Mouse (Mus musculus) inflammation-experienced regulatory T-cells, adult 6 months (primary cell): ENCODE data around the gene Mok. TPM values are rescaled to one million over a fixed set of nuclear protein-coding genes. Genes with fewer than 3 reads are reported as not detected.

Experiments used
- ATAC-seq: one replicate; pipeline ENCODE4 v1.8.0; 2017
- polyA plus RNA-seq, 3 experiments: library from polyadenylated mRNA; unstranded; fragments of 100-300 nt; shearing (Covaris generic); gene quantifications; one replicate each; pipeline ENCODE4 v1.2.1; 2017

Mok gene
- polyA plus RNA-seq, 3 experiments from 2014 or later = 0.50 to 0.57 TPM; not detected in 1

DNA sequence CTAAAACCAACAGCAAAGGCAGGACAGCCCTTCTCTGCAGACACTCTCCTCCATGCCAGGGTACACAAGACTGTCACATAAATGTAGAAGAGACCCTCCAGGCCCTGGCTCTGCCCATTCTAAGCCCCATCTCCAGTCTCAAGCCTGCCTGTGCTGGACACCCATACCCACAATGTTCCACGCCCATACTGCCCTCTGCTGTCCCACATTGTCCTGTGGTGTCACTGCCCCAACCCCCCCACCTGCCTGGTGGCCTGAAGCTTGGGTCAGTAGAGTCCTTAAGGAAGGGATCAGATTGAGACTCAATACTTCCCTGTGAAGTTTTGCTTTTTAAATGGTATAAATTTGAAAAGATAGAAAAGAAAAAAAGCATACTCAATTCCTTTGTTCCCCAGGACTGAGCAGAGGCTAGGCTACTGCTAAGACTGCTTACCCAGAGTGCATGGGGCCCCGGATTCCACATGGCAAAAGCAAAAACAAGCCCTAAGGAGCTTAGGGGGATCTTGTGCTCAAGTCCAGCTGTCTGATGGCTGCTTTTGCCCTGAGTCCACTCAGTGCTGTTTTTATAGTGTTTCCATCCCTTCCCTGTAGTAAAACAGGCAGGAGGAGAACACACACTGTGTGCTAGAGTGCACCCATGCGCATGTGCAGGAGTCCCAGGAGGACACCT lies 34.3 kb downstream of the Mok start:
- ATAC-seq = no peak

DNA sequence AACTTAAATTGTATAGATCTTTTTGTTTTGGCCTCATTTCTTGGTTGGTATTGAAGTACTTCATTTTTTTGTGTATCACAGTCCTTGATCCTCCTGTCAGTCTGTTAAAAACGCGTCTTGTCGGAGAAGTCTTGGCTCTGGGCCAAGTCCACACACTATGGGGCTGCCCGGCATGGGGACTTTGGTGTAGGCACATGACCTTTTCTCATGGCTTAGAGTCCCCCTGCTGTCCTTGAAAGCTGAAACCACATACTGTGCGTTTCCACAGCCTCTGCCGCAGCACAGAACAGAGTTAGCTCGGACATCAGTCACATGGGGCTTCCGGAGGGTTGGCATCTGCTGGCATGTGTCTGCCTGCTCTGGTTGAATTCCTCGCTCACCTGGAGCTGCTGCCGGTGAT lies 36.5 kb downstream of the Mok start:
- no peak for ATAC-seq

DNA sequence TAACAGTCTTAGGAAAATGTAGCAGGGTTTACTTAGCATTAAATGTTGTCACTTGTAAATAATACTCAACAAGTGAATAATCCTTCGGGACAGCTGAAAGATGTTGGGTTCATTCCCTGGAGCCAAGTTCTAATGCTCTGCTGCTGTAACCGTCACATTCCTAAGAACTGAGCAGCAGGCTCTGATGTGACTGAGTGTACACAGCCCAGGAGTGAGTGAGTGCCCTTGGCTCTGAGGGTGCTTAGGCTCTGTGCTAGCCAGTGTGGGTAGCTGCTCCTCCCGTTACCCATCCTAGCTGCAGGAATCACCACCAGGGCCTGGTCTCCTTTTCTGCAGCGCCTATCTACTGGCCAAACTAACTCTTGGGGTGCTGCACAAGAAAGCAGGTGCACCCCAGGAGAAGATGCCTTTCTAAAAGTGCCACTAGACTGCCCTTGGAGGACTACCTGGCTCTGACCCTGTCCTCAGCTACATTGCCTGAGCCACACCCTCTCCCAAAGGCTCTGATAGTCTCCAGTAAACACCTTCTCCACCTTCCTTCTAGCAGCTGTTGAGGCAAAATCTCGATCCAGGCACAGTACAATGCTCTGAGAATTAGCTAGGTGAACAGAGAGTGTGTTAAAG lies 38.0 kb downstream of the Mok start:
- no peak for ATAC-seq

DNA sequence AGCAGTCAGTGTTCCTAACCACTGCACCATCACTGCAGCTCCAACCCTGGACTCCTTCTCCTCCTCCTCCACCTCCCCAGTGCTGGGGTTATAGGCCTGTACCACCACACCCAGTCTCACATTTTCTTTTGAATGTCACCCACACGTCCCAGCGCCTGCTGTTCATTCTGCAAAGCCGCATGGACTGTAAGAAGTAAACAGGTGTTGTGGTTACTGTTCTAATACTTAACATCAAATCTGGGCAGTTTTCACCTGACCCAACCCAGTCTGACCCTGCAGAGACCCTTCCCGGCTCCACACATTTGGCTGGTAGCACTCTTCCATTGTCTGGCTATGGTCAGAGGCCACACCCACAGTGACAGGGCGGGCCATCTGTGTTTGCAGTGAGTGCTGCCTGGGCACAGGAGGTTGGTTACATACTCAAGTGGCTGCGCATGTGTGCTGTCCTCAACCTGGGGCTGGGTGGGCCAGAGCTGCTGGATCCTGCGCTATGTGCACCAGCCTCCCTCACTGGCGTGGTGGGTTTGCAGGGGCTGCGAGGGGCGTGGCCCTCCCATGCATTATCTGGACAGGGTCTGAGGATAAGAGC lies 38.8 kb downstream of the Mok start:
- ATAC-seq = no peak

- ATAC-seq = no peak
Observed at GRCm38 (mm10) chr12:110799226-110799625, 41.5 kb downstream of the Mok start.

DNA sequence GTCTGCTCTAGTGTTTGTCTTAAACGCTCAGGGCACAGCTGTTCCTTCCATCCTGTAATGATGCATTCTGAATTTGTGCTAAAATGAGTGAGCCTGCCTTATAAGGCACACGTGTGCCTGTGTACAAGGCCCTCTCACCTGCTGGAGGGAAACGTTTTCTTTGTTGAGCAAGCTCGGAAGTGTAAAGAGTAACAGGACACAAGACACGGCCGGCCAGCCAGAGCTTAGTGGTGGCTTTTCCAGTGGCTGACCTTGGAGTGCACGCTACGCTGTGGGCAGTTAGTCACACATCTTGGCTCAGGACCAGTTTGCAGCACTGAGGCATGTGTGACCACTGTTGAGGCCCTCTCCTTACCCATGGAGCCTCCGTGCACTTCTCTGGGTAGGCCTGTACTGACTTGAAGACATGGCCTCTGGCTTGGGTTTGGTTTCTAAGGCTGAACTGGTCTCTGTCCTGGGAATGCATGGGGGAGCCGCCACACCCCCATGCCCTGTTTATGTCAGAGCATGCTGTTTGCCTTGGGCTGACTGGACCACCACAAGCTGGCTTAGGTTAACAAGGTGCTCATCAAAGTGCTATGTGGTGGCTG lies 42.8 kb downstream of the Mok start:
- ATAC-seq = no peak

- ATAC-seq = no peak
Observed at GRCm38 (mm10) chr12:110797202-110797601, 43.5 kb downstream of the Mok start.

DNA sequence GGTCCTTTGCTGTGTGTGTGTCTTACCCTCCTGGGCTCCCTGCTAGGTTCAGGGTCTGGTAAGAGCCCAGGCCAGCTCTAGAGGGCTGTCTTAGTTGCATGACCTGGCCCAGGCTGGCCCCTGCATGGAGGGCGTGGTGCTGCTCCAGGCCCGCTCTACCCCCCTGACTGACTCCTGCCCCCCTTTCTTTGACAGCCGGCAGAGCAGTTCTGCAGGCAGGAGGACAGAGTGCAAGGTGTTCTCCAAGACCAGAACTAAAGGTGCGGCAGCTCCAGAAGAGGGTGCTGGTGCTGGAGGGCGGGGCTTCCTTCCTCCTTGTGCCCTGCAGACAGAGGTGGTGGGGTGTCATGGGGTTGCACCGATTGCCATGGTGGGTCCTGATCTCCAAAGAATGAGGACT lies 44.0 kb downstream of the Mok start:
- ATAC-seq = no peak

DNA sequence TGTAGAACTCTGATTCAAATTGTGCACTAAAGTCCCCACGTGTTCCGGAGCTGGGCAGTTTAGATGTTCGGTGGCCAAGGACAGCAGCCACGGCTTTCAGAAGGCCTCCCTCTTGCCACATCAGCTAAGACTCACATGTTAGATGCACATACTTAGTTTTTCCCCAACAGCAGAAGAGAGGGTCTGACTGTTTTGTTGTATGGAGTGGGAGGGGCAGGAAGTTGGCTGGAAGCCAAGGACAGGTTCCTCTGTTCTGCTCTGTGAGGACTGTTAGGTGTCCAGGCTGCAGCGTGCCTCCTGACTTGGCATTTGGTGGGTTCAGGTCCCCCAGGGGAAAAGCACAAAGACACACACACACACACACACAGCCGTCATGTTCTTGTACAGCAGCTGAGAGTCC lies 45.7 kb downstream of the Mok start:
- no peak for ATAC-seq

DNA sequence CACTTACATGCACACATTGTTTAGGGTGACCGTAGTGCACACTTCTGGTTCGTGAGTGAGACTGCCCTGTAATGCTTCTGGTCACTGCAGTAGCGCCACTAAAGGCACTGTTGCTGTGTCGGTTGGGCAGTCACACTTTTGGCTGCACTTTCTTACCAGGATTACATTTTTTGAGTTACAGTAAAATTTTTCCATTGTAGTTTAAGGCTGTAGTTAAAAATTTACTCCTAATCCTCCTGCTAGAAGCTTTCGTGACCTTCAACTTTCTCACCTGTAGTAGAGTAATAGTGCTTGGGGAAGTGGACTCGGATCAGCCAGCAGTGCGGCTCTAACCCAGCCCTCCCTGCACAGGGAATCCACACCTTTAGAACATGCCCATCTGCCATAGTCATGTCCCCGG lies 49.7 kb downstream of the Mok start:
- no peak for ATAC-seq

- ATAC-seq = no peak
Observed at GRCm38 (mm10) chr12:110790580-110790979, 50.2 kb downstream of the Mok start.

GRCm38 (mm10) chr12:110786243-110786642 lies 54.5 kb downstream of the Mok start:
- no peak for ATAC-seq

DNA sequence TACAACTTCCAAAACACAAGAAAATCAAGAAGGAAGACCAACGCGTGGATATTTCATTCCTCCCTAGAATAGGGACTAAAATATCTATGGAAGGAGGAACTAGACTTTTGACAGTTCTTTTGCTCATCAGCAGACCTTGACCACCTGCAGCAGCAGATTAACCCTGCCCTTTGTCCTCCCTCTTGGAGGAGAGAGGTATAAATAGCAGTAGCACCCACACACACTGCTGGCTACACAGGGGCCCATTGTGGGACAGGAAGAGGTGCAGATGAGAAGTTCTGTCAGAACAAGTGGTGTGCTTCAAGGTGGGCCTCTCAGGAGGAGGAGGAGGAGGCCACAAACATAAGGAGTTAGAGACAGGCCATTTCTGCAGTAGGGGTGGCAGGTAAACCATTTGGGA lies 56.5 kb downstream of the Mok start:
- no peak for ATAC-seq

DNA sequence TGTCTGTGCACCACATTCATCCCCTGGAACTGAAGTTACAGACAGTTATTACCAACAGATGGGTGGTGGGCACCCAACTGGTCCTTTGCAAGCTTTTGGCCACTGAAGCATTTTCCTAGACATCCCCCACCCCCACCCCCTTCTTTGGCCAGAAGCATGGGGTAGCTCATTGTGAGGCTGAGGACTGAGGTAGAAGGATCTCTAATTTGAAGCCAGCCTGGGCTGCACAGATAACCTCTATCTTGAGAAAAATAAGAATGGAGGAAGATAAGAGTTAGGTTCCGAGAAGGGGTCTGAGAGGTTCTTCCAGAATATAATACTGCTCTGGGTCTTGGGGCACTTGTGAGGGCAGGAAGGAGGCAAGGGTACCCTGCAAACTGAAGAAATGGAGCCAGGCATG lies 58.5 kb downstream of the Mok start:
- no peak for ATAC-seq

- no peak for ATAC-seq
Observed at GRCm38 (mm10) chr12:110781181-110781580, 59.6 kb downstream of the Mok start.

DNA sequence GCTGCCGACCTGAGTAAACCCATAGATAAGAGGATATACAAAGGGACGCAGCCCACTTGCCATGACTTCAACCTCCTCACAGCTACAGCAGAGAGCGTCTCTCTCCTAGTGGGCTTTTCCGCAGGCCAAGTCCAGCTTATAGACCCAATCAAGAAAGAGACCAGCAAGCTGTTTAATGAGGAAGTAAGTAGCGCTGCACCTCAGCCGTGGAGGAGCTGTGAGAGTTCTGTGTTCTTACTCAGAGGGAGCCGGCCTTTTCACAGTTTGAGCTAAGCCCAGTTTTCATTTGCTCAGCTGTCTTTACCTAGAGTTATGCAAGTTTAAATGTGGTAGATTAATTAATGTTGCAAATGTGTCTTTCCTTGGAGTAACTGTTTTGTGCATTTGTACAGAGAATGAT lies 61.4 kb downstream of the Mok start:
- no peak for ATAC-seq

- ATAC-seq = no peak
Observed at GRCm38 (mm10) chr12:110777853-110778252, 62.9 kb downstream of the Mok start.

- peak; percentile 43 for ATAC-seq
Observed at GRCm38 (mm10) chr12:110775628-110776426, 64.9 kb downstream of the Mok start.

DNA sequence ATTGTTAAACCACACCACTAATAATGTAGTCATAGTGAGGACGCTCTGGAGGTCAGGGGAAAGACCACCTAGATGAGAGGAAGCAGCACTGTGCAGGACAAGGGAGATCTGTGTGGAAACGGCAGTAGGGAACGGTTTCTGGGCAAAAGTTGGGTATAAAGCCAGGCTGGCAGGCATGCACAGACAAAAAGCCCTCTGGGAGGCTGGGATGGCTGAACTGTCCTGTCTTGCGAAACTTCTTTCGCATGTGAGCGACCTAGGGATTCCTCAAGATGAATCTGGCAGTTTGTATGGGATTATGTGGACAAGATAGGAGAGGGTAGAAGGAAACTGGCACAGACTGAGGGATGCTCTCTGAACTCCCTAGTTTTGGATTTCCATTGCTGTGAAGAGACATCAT lies 68.8 kb downstream of the Mok start:
- no peak for ATAC-seq

DNA sequence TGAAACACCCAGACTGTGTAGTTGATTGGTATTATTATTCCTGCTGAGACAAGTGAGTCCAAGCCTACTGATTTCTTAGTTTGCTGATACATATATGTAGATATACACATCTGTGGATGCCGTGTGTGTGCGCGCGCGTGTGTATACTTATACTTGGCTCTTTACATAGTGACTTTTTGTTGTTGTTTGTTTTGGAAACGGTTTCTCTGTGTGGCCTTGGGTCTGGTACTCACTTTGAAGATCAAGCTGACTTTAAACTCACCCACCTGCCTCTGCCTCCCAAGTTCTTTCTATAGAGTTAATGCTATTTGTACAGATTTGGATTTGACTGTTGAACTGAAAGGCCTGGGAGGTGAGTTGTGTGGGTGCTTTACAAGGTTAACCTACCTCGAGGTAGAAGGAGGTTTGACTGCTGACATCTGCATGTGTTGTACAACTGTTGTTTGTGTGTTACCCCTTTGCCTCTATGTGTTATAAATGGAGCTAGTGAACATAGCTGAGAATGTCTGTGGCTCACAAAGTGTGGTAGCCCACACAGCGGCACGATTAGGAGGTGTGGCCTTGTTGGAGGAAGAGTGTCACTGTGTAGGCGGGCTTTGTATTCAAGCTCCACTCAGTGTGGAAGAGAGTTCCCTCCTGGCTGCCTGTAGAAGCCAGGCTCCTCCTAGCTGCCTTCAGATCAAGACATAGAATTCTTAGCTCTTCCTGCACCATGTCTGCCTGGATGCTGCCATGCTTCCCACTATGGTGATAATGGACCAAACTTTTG lies 70.1 kb downstream of the Mok start:
- ATAC-seq = peak; percentile 93

GRCm38 (mm10) chr12:110769660-110770297 lies 71.0 kb downstream of the Mok start:
- ATAC-seq = no peak

- no peak for ATAC-seq
Observed at GRCm38 (mm10) chr12:110768562-110768961, 72.2 kb downstream of the Mok start.
